Mouse (Mus musculus): ENCODE data around the gene Alk.

The Alk gene

GRCm38 (mm10) chr17:71864039-71864438 is 740.4 kb downstream of the Alk start:
- Histone ChIP-seq H3K36me3 (ENCODE audit: control insufficient read depth, insufficient read depth, low read length, poor library complexity, severe bottlenecking) (no peaks in the 10 kb centered on the region), H3K27me3 (ENCODE audit: control insufficient read depth, insufficient read depth, low read length, poor library complexity, severe bottlenecking) (no peaks in the 10 kb centered on the region)
- no peak for DNase-seq (ENCODE audit: low read depth, low spot score)

- H3K36me3 ChIP-seq (ENCODE audit: control insufficient read depth, insufficient read depth, low read length, poor library complexity, severe bottlenecking), result no peaks in the 10 kb centered on the region
- no peak for DNase-seq (ENCODE audit: low read depth, low spot score)
- H3K27me3 ChIP-seq (ENCODE audit: control insufficient read depth, insufficient read depth, low read length, poor library complexity, severe bottlenecking), result no peaks in the 10 kb centered on the region
These were observed 741.5 kb downstream of the Alk start for GRCm38 (mm10) chr17:71862895-71863294.

GRCm38 (mm10) chr17:71862184-71862583 is 742.2 kb downstream of the Alk start:
- Histone ChIP-seq H3K36me3 (ENCODE audit: control insufficient read depth, insufficient read depth, low read length, poor library complexity, severe bottlenecking) (no peaks in the 10 kb centered on the region), H3K27me3 (ENCODE audit: control insufficient read depth, insufficient read depth, low read length, poor library complexity, severe bottlenecking) (no peaks in the 10 kb centered on the region)
- no peak for DNase-seq (ENCODE audit: low read depth, low spot score)

- Histone ChIP-seq H3K36me3 (ENCODE audit: control insufficient read depth, insufficient read depth, low read length, poor library complexity, severe bottlenecking) (no peaks in the 10 kb centered on the region), H3K27me3 (ENCODE audit: control insufficient read depth, insufficient read depth, low read length, poor library complexity, severe bottlenecking) (no peaks in the 10 kb centered on the region)
- no peak for DNase-seq (ENCODE audit: low read depth, low spot score)
These were observed 772.5 kb downstream of the Alk start for GRCm38 (mm10) chr17:71831960-71832359.

GRCm38 (mm10) chr17:71828647-71829414 is 775.6 kb downstream of the Alk start:
- H3K27me3 ChIP-seq (ENCODE audit: control insufficient read depth, insufficient read depth, low read length, poor library complexity, severe bottlenecking), result no peaks in the 10 kb centered on the region
- no peaks in the 10 kb centered on the region for H3K36me3 ChIP-seq (ENCODE audit: control insufficient read depth, insufficient read depth, low read length, poor library complexity, severe bottlenecking)
- DNase-seq (ENCODE audit: low read depth, low spot score), result no peak

- Histone ChIP-seq H3K36me3 (ENCODE audit: control insufficient read depth, insufficient read depth, low read length, poor library complexity, severe bottlenecking) (no peaks in the 10 kb centered on the region), H3K27me3 (ENCODE audit: control insufficient read depth, insufficient read depth, low read length, poor library complexity, severe bottlenecking) (no peaks in the 10 kb centered on the region)
- DNase-seq (ENCODE audit: low read depth, low spot score), result no peak
These were observed 776.8 kb downstream of the Alk start for GRCm38 (mm10) chr17:71827627-71828026.

GRCm38 (mm10) chr17:71826603-71827002 is 777.8 kb downstream of the Alk start:
- no peaks in the 10 kb centered on the region for H3K36me3 ChIP-seq (ENCODE audit: control insufficient read depth, insufficient read depth, low read length, poor library complexity, severe bottlenecking)
- no peak for DNase-seq (ENCODE audit: low read depth, low spot score)
- no peaks in the 10 kb centered on the region for H3K27me3 ChIP-seq (ENCODE audit: control insufficient read depth, insufficient read depth, low read length, poor library complexity, severe bottlenecking)

- H3K36me3 ChIP-seq (ENCODE audit: control insufficient read depth, insufficient read depth, low read length, poor library complexity, severe bottlenecking), result no peaks in the 10 kb centered on the region
- no peak for DNase-seq (ENCODE audit: low read depth, low spot score)
- no peaks in the 10 kb centered on the region for H3K27me3 ChIP-seq (ENCODE audit: control insufficient read depth, insufficient read depth, low read length, poor library complexity, severe bottlenecking)
These were observed 780.7 kb downstream of the Alk start for GRCm38 (mm10) chr17:71823622-71824306.

All from splenic B cell, adult 2 months (primary cell).